Mouse (Mus musculus): Measurements from ENCODE around the gene Pold2.

Gene Pold2

DNA sequence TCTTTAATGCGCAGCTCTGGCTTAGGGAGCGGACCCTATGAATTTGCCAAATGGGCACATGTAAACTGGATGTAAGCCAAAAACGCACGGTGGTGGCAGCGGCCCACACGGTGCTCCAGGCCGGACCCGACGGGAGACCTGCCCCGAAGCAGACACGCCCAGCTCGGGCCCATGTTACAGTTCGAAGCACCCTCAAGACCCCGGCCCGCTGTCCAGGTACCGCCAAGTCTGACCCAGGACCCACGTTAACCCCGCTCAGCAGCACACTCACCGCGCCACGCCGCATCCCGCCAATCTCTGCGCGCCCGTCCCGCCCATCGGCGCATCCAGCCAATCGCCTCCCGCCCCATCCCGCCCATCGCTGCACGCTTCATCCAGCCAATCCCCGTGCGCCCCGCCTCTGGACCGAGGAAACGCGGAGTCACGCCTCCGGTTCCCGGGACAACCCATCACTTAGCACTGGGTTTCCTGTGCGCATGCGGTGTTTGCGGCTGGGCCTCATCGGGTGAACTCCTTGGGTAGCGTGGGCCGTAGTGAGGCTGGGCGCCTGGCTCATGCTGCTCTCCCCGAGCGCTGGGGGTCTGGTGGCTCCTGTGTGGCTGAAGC lies at the start of gene Pold2:
Pold2 (minus strand) TSS at position 372 of the 606 bp plus-strand sequence.
- in situ Hi-C loops (cut with MseI, MboI): no loop called here

- in situ Hi-C loops (cut with MseI, MboI): no loop called here
Measured at GRCm38 (mm10) chr11:5926696-5927220, 48.7 kb upstream of the Pold2 start.

DNA sequence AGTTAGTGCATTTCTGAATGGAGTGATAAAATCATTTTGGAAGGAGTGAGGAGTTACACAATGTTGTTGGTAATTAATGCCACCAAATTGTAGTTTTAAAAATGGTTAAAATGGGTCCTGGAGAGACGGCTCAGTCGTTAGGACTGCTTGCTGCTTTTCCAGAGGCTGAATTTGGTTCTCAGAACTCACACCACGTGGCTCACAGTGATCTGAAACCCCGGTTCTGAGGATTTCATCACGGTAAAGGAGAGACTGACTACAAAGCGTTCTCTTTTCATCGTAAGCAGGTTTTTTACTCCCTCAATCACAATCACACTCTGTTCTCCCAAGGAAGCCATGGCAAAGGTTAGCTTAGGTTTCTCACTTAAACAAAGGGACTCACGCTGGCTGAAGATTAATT lies 46.6 kb upstream of the Pold2 start:
- in situ Hi-C loops (cut with MseI, MboI): no loop called here

DNA sequence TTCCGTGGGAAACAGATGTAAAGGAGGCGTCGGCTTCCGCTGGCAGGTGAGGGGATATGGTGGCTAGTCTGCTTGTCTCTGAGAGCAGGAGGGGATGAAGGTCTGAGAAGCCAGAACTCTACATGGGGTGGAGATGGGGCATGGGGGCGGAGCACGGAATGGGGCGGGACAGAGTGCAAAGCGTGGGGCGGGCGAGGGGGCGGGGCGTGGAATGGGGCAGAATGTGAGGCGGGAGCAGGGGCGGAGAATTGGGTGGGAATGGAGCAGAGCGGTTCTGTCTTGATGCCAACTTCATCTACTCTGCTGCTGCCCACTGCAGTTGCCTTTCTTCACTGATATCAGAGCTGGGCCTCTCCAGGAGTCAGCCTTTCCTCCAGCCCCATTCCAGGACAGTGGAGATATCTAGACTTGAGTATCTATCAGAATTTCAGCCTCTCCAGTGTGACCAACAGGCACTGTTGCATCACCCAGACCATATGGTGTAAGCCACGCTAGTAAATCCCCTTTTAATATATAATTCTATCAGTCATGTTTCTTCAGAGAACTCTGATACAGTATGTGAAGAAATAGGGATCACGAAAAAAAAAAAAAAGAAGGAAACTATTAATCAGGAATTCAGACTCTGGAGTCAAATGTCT lies 42.4 kb upstream of the Pold2 start:
- in situ Hi-C loops (cut with MseI, MboI): no loop called here

GRCm38 (mm10) chr11:5919606-5920005 lies 41.5 kb upstream of the Pold2 start:
- in situ Hi-C loops (cut with MseI, MboI): no loop called here

GRCm38 (mm10) chr11:5918111-5918510 lies 40.0 kb upstream of the Pold2 start:
- in situ Hi-C loops (cut with MseI, MboI): no loop called here

- in situ Hi-C loops (cut with MseI, MboI): no loop called here
Measured at GRCm38 (mm10) chr11:5916178-5916548, 38.1 kb upstream of the Pold2 start.

DNA sequence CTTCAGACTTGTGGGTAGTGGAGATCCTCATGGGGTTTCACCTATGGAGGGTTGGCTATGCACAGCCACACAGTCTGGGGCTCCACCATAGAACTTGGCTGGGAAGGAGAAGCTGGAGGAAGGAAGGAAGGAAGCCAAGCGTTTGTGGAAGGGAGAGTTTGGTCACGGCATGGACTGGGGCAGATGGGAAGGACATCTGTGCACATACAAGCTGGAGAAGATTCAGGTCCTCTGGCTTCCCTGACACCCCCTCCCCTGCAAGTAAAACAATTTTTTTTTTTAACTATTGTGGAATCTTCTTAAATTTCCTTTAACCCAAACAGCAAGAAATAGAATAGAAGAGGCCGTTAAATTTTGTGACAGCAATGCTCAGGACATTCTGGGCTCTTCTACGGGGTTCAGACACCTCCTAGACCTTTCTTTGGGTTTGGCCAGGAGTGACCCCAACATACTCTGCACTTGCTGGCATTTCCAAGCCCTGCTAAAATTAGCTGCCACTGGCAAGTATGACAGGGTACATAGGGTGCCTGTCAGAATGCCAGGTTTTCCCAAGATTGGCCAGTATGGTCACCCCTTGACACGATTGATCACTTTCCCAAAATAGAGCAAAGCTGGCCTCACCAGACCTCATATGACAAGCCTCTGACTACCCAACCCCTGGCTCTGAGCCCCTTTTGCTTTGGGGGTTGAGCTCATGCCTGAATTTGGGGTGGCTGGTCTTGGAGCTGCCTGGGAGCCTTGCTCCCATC lies 37.5 kb upstream of the Pold2 start:
- in situ Hi-C loops (cut with MseI, MboI): no loop called here

- in situ Hi-C loops (cut with MseI, MboI): no loop called here
Measured at GRCm38 (mm10) chr11:5914940-5915339, 36.8 kb upstream of the Pold2 start.

DNA sequence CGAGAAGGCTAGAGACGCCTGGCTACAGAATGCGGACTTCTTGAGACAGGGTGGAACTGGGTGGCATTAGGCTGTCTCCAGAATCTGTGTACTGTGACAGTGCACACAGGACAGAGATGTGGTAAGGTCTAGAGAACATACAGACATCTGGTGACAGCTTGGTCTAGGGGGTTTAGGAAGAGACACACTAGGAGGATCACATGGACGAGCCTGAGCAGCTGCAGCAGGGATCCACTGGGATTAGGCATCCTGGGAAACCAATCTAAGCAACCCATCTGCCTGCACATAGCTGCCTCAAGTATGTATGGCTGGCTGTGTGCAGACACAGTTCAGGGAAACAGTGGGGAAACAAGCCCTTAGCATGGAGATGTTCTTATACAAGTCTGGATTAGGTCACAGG lies 35.8 kb upstream of the Pold2 start:
- in situ Hi-C loops (cut with MseI, MboI): no loop called here

GRCm38 (mm10) chr11:5913256-5913655 lies 35.2 kb upstream of the Pold2 start:
- in situ Hi-C loops (cut with MseI, MboI): no loop called here

DNA sequence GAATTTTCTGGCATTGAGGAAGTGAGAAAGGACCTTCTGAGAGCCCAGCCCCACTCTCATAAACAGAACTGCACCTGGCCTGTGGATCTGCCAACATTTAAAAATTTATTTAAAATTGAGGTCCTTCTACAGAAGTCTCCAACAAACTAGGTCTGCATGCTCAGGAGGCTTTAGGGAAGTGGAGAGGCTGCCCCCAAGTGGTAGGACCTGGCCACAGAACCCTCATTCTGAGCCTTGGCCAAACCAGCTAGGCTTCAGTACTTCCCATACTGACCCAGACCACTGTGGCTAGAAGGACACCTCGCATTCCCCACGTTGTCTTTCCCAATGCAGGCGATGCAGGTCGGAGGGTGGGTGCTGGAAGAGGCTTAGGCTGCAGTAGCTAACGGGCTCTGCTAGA lies 34.5 kb upstream of the Pold2 start:
- in situ Hi-C loops (cut with MseI, MboI): no loop called here

- in situ Hi-C loops (cut with MseI, MboI): no loop called here
Measured at GRCm38 (mm10) chr11:5908642-5909041, 30.6 kb upstream of the Pold2 start.

DNA sequence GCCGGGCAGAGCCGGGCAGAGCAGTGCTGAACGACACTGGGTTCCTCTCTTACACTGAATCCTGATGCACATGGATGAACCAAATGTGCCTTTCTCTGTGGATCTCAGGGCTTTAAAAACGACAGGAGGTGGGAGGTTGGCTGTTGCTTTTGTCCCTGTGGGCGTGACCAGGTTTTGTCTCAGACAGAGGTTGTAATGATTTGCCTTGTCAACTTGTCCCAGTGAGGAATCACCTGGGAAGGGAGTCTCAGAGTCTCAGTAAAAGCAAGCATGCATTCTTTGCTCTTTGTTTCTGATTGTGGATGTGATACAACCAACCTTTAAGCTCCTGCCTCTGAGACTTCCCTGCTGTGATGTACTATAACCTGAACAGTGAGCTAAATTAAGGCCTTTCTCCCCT lies 29.0 kb upstream of the Pold2 start:
- in situ Hi-C loops (cut with MseI, MboI): no loop called here

GRCm38 (mm10) chr11:5905778-5906518 lies 27.9 kb upstream of the Pold2 start:
- in situ Hi-C loops (cut with MseI, MboI): no loop called here

DNA sequence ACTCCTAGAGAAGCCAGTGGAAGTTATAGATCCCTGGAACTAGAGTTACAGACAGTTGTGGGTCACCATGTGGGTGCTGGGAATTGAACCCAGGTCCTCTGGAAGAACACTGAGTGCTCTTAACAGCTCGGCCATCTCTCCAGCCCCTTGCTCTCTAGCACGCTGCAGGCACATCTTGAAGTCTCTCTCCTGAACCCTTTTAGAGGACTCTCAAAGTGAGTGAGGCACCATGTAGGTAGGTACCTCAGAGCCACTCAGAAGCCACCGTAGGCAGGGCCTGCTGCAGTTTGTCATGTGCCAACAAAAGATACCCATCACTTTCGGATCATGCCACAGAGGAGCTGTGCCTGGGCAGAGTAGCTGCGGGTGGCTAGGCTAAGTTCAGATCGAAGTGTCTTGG lies 26.8 kb upstream of the Pold2 start:
- in situ Hi-C loops (cut with MseI, MboI): no loop called here

DNA sequence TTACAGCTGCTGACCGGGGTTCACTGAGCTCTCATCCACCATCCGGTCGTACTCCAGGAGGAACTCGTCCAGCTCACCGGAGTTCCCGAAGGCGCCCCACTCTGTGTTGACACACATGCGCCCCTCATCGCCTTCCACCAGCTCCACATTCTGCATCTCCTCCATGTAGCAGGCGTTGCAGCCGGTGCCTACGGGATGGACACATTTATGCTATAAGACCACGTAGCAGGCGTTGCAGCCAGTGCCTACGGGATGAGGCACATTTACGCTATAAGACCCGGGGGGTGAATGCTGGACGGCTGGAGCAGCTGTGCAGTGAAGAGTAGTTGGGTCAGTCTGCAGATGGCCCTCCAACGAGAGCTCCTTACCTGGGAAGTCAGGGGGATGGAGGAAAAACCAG lies 26.3 kb upstream of the Pold2 start:
- in situ Hi-C loops (cut with MseI, MboI): no loop called here

- in situ Hi-C loops (cut with MseI, MboI): no loop called here
Measured at GRCm38 (mm10) chr11:5903844-5904243, 25.8 kb upstream of the Pold2 start.

- in situ Hi-C loops (cut with MseI, MboI): no loop called here
Measured at GRCm38 (mm10) chr11:5902390-5902789, 24.3 kb upstream of the Pold2 start.

GRCm38 (mm10) chr11:5901950-5902349 lies 23.9 kb upstream of the Pold2 start:
- in situ Hi-C loops (cut with MseI, MboI): no loop called here

- in situ Hi-C loops (cut with MseI, MboI): no loop called here
Measured at GRCm38 (mm10) chr11:5901320-5901719, 23.2 kb upstream of the Pold2 start.

DNA sequence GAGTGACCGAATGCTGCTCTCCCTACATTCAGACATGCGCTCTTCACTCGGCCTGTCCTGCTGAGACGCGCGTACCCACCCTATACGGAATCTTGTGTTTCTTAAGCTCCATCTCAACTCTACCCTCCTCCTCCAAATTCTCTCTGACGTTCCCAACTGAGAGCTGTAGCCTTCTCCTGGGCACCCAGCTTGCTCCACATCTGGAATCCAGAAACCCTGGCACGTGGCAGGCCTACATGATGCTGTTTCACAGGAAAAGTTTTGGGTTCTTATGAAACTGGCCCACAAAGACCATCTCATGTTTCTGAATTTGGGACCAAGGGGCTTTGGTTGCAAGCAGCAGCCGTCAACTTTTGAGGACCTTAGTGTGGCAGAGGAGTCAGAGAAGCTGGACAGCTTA lies 21.2 kb upstream of the Pold2 start:
- in situ Hi-C loops (cut with MseI, MboI): no loop called here

Data from mouse trophoblast stem cell (cell line).